Mouse (Mus musculus) kidney, adult 2 months (tissue): ENCODE measurements around the gene Fhit.

Experiments
- CTCF ChIP-seq: fragments of 200-500 bp; conservative IDR thresholded peaks from 2 replicates; pipeline ENCODE4 v1.5.1; 2011; ENCODE audit warnings: low read depth, mild to moderate bottlenecking, control low read depth, low read length, moderate library complexity, mixed read lengths; ENCODE audit not compliant: insufficient read depth, insufficient read length
- POLR2A ChIP-seq: fragments of 200-500 bp; IDR thresholded peaks from one replicate; pipeline ENCODE4 v1.6.1; 2011; ENCODE audit warnings: low read depth, low read length, control low read depth

DNA sequence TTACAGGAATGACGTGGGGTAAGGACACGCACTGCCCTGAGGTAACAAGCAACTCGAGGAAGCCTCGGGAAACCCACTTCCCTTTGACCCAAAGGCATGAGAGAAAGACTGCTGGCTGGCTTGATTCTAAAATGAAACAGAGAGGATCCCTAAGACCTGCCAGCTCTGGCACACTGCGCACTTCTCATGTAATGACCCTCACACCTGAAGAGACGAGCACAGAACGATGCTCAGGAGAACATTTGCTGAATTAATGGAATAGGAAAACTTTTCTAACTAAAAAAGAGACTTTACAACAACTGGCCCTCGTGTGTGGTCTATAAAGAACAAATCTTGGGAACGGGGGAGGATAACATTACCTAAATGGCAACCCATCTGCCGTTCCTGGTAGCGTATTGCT is 2.2 kb downstream of the Fhit start:
- TF ChIP-seq CTCF = no peak
- TF ChIP-seq POLR2A = no peak
